Mouse (Mus musculus) ES-E14 (cell line): ENCODE data around the gene Mnat1.

Source experiments
- HCFC1 ChIP-seq: IDR thresholded peaks from 2 replicates; pipeline ENCODE4 v1.6.1; 2012; ENCODE audit warnings: low read length, inconsistent platforms, borderline replicate concordance; ENCODE audit not compliant: insufficient read depth
- MAFK ChIP-seq: IDR thresholded peaks from 2 replicates; pipeline ENCODE4 v1.6.1; 2014; ENCODE audit warnings: mild to moderate bottlenecking, low read depth, low read length, inconsistent platforms; ENCODE audit not compliant: insufficient read depth
- ZNF384 ChIP-seq: IDR thresholded peaks from 2 replicates; pipeline ENCODE4 v1.6.1; 2012; ENCODE audit warnings: low read depth, low read length, inconsistent platforms

DNA sequence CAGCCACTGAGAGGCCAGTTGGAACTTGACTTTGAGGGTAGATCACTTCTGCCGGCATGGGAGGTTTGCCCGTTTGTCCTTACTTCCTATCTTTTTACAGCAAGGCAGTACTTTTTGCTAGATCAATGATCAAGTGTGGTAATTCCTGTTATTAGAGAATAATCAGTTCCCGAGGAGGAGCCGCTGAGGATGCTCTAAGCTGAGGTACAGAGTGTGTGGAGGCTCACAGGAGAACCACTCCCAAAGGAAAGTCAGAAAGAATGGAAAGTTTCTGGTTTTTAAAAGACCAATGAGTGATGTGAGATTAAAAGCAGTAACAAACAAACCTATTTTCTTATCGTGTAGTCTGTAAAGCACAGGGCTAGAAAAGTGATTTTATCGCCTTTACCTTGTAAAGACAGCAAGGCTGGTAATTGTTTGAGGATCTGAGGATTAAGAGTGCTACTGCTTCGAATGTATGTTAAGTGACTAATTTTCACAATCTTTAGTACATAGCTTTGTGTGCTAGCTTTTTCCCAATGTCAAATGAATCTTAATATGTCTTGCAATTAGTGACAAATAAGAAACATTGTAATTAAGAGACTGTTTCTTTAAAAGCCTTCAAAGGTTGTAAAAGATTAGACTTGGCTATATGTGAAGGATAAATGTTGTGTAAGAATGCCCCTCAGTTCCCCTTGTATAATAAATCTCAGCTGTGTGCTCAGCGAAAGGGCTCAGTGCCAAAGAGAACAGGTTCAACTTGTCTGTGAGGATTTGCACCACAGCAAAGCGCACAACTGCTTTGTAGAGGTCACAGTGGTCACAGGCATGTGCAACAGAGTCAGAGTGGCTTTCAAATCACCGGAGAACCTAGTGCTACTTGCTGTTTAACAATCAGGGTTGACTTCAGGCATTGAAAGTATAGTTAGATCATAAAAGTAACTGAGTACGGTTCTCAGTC, 82.5 kb downstream of the Mnat1 start:
- TF ChIP-seq ZNF384 (no peak), MAFK (no peak), HCFC1 (no peak)
